Mouse (Mus musculus) kidney, embryonic 14.5 days (tissue): ENCODE results near the gene Perp. TPM values are rescaled to one million over a fixed set of nuclear protein-coding genes. Genes with fewer than 3 reads are reported as not detected.

ENCODE experiments used
- ATAC-seq: fragments of 200-750 bp; cut with Nextera tagmentation; 2 replicates; pipeline ENCODE4 v1.8.0; 2017; ENCODE audit warnings: moderate number of reproducible peaks, mild to moderate bottlenecking, moderate TSS enrichment, moderate library complexity; ENCODE audit not compliant: low FRiP score, low TSS enrichment
- H3K27ac ChIP-seq: fragments of 300-500 bp; sonication (generic); 2 replicates; pipeline ENCODE4 v1.5.1; 2014; ENCODE audit warnings: low read depth, mild to moderate bottlenecking, low read length, moderate library complexity, mixed read lengths
- H3K27me3 ChIP-seq: fragments of 300-500 bp; sonication (generic); 2 replicates; pipeline ENCODE4 v1.6.1; 2014; ENCODE audit warnings: mild to moderate bottlenecking, low read length; ENCODE audit not compliant: control insufficient read depth, insufficient read depth
- H3K36me3 ChIP-seq: fragments of 300-500 bp; sonication (generic); 2 replicates; pipeline ENCODE4 v1.6.1; 2014; ENCODE audit warnings: low read length, mixed read lengths; ENCODE audit not compliant: control insufficient read depth, insufficient read depth
- H3K4me1 ChIP-seq: fragments of 300-500 bp; sonication (generic); 2 replicates; pipeline ENCODE4 v1.6.1; 2014; ENCODE audit warnings: low read length, mixed read lengths; ENCODE audit not compliant: control insufficient read depth, insufficient read depth
- H3K4me2 ChIP-seq: fragments of 300-500 bp; sonication (generic); replicated peaks from 2 replicates; pipeline ENCODE4 v1.6.1; 2014; ENCODE audit warnings: low read depth, mild to moderate bottlenecking, low read length
- H3K4me3 ChIP-seq: fragments of 300-500 bp; sonication (generic); 2 replicates; pipeline ENCODE4 v1.5.1; 2014; ENCODE audit warnings: mild to moderate bottlenecking, low read length
- H3K9ac ChIP-seq: fragments of 300-500 bp; sonication (generic); 2 replicates; pipeline ENCODE4 v1.6.1; 2014; ENCODE audit warnings: low read depth, mild to moderate bottlenecking, low read length, moderate library complexity
- H3K9me3 ChIP-seq: fragments of 300-500 bp; sonication (generic); 2 replicates; pipeline ENCODE4 v1.6.1; 2016; ENCODE audit warnings: low read length; ENCODE audit not compliant: control insufficient read depth
- WGBS: fragments of 180-500 bp; shearing (Covaris S2); extraction: QIAGEN DNeasy Blood & Tissue Kit; methylation state at CpG from one replicate; pipeline ENCODE4 v1.1.7; 2014; 5-methylcytosine and 5-hydroxymethylcytosine counted together
- polyA plus RNA-seq: library from polyadenylated mRNA; unstranded; fragments of >200 nt; fragmentation: Nextera tagmentation; extraction: Ambion mirVana; gene quantifications from 2 replicates; pipeline ENCODE4 v1.2.1, GENCODE M21; 2014

Perp gene
- polyA plus RNA-seq, 1 experiment from 2014 or later = 7.6 TPM

DNA sequence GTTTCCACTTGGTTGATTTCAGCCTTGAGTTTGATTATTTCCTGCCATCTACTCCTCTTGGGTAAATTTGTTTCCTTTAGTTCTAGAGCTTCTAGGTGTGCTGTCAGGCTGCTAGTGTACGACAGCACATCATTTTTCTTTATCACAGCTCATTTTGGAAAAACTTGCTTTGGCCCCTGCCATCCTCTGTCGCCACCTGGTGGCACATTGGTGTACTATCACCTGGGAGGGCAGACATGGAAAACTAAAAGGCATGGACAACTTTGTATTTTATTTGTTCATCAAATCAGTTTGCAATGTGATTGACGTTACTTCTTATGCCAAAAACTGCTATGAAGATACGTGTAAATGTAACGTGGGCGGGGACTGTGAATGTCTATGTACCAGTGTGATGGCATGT is 59.3 kb downstream of the Perp start:
- H3K4me1 ChIP-seq = no peaks in the 10 kb centered on the region
- H3K27me3 ChIP-seq = no peaks in the 10 kb centered on the region
- H3K36me3 ChIP-seq = no peaks in the 10 kb centered on the region
- no peaks in the 10 kb centered on the region for H3K9me3 ChIP-seq
- H3K27ac ChIP-seq = no peak overlapping the region
- no peak overlapping the region for H3K4me2 ChIP-seq
- 18% methylated on average over 6 of the region's 6 CpGs for WGBS
- no peak for ATAC-seq
- no peak overlapping the region for H3K9ac ChIP-seq
- H3K4me3 ChIP-seq = no peak overlapping the region

Other genes starting within 250 kb of the Perp start
- 1.2 and 1.8 TPM in 2 replicates for gene Arfgef3, start 101.1 kb upstream of the Perp start, polyA plus RNA-seq
- gene Gm4922, start 58.2 kb upstream of the Perp start, polyA plus RNA-seq = not detected in 2 replicates
- 1.1 and 3.5 TPM in 2 replicates for gene Tnfaip3, start 170.6 kb downstream of the Perp start, polyA plus RNA-seq